Mouse (Mus musculus) liver, adult 2 months (tissue): ENCODE measurements around the gene Dhx57.
"Not testable (repeated sequence)": the region's sequence is repeated elsewhere in the genome, so short reads cannot be mapped to it uniquely, and the experiment has no call there.

Experiments used
- CTCF ChIP-seq: fragments of 200-500 bp; IDR thresholded peaks from 2 replicates; pipeline ENCODE4 v1.5.1; 2011; ENCODE audit warnings: low read depth, low read length, control low read depth
- POLR2A ChIP-seq: fragments of 200-500 bp; IDR thresholded peaks from 2 replicates; pipeline ENCODE4 v1.6.1; 2011; ENCODE audit warnings: low read length, control low read depth; ENCODE audit not compliant: insufficient read depth; ENCODE audit errors: extremely low read depth

- not testable (repeated sequence) for TF ChIP-seq POLR2A, CTCF
These were observed 65.1 kb downstream of the Dhx57 start for GRCm38 (mm10) chr17:80225142-80225541.
